Comparison of ENCODE assay signal across 10 mouse cellular contexts in genomic region chr8:70417914-70418313, GRCm38 (mm10). TPM values are rescaled to one million over a fixed set of nuclear protein-coding genes. Genes with fewer than 3 reads are reported as not detected.
DNase-seq lines count a peak whose midpoint lies in the region; ATAC-seq lines count a peak whose summit lies in the region.
"Had no signal": no experiment of that assay in that cellular context is flagged by ENCODE, and none has a peak within 500 bp of the region (broad histone marks: within the 10 kb centered on the region; RNA-seq: fewer than 3 reads in every experiment).

No protein-coding gene starts in this region.

- no peak overlapping the region for H3K4me3 ChIP-seq in liver, embryonic 15.5 days (replicated peaks)
- no peak overlapping the region for H3K4me3 ChIP-seq in kidney, embryonic 14.5 days (ENCODE audit: low read length)

- H3K9ac ChIP-seq in liver, embryonic 15.5 days: no peak overlapping the region
- H3K9ac ChIP-seq in kidney, embryonic 14.5 days (ENCODE audit: low read depth, low read length): no peak overlapping the region

- H3K36me3 ChIP-seq in liver, embryonic 15.5 days (replicated peaks): no peaks in the 10 kb centered on the region
- peaks cover 3% of the 10 kb centered on the region; the same call in 1 of the 2 replicates for H3K36me3 ChIP-seq in kidney, embryonic 14.5 days (ENCODE audit: control insufficient read depth, insufficient read depth, low read length)

- H3K9me3 ChIP-seq in liver, embryonic 15.5 days (replicated peaks): no peaks in the 10 kb centered on the region
- no peaks in the 10 kb centered on the region for H3K9me3 ChIP-seq in kidney, embryonic 14.5 days (ENCODE audit: control insufficient read depth, low read length)

- ATAC-seq in liver, embryonic 15.5 days (ENCODE audit: insufficient read depth): no peak
- ATAC-seq in kidney, embryonic 14.5 days (ENCODE audit: low FRiP score, low TSS enrichment): no peak

- 0 out of 2 replicates have a peak overlapping the region, but pooled peaks have one; percentile 9 for H3K27ac ChIP-seq in liver, embryonic 15.5 days (replicated peaks)
- H3K27ac ChIP-seq in kidney, embryonic 14.5 days (ENCODE audit: low read depth, low read length): no peak overlapping the region

- peak; percentile 58 for DNase-seq in cerebellum, adult 11-12 months
- no peak for DNase-seq in cerebellum, adult 8-10 months
- no peak for DNase-seq in liver
- DNase-seq in layer of hippocampus, adult 9-11 months: peak; percentile 79
- DNase-seq in right cerebral cortex, postnatal 10 days (ENCODE audit: low spot score in 2 of 2): peak; percentile 81 to 86
- DNase-seq in kidney, adult 8-10 months: no peak
- DNase-seq: heart, adult 11 months; kidney, postnatal 14 days had no signal

- no peaks in the 10 kb centered on the region for H3K27me3 ChIP-seq in liver, embryonic 15.5 days
- H3K27me3 ChIP-seq in kidney, embryonic 14.5 days (ENCODE audit: control insufficient read depth, insufficient read depth, low read length): no peaks in the 10 kb centered on the region

- H3K4me2 ChIP-seq in liver, embryonic 15.5 days: no peak overlapping the region
- no peak overlapping the region for H3K4me2 ChIP-seq in kidney, embryonic 14.5 days (replicated peaks; ENCODE audit: low read depth, low read length)

- 61% methylated on average over 10 of the region's 10 CpGs for WGBS in liver, embryonic 15.5 days (ENCODE audit: insufficient replicate concordance)
- 45% methylated on average over 10 of the region's 10 CpGs for WGBS in kidney, embryonic 14.5 days

- peaks cover 91% of the 10 kb centered on the region for H3K4me1 ChIP-seq in liver, embryonic 15.5 days (replicated peaks)
- peaks cover 16% of the 10 kb centered on the region for H3K4me1 ChIP-seq in kidney, embryonic 14.5 days (ENCODE audit: control insufficient read depth, insufficient read depth, low read length)

RNA-seq across cellular contexts. Expression of gene Crtc1, which starts 21.5 kb away (rescaled TPM):
- 4.2 and 4.3 TPM in 2 replicates for polyA plus RNA-seq in liver, embryonic 15.5 days (2015; fragmentation: Nextera tagmentation; extraction: Ambion mirVana)
- polyA plus RNA-seq in kidney, embryonic 14.5 days (2014; fragmentation: Nextera tagmentation; extraction: Ambion mirVana): 15.5 and 21.2 TPM in 2 replicates

RNA-seq across cellular contexts. Expression of gene Comp, which starts 44.6 kb away (rescaled TPM):
- 1.3 and 2.1 TPM in 2 replicates for polyA plus RNA-seq in liver, embryonic 15.5 days (2015; fragmentation: Nextera tagmentation; extraction: Ambion mirVana)
- polyA plus RNA-seq in kidney, embryonic 14.5 days (2014; fragmentation: Nextera tagmentation; extraction: Ambion mirVana): 0.14 and 0.26 TPM in 2 replicates

RNA-seq across cellular contexts. Expression of gene Klhl26, which starts 58.9 kb away (rescaled TPM):
- polyA plus RNA-seq in liver, embryonic 15.5 days (2015; fragmentation: Nextera tagmentation; extraction: Ambion mirVana): 6.4 and 6.7 TPM in 2 replicates
- 14.4 and 19.2 TPM in 2 replicates for polyA plus RNA-seq in kidney, embryonic 14.5 days (2014; fragmentation: Nextera tagmentation; extraction: Ambion mirVana)

Comparison
In these comparisons a context has a peak if more than half of its experiments do, and no peak if none do; other contexts are left out.
1. DNase-seq: peak in cerebellum, adult 11-12 months (single experiment), layer of hippocampus, adult 9-11 months (single experiment) and right cerebral cortex, postnatal 10 days (2 of 2); none in cerebellum, adult 8-10 months (single experiment), liver (single experiment) and kidney, adult 8-10 months (0 of 2).